Mouse (Mus musculus) liver, embryonic 14.5 days (tissue): ENCODE measurements around the gene 4921504E06Rik. TPM values are rescaled to one million over a fixed set of nuclear protein-coding genes. Genes with fewer than 3 reads are reported as not detected.

Experiments used
- ATAC-seq: fragments of 200-750 bp; cut with Nextera tagmentation; 2 replicates; pipeline ENCODE4 v1.8.0; 2017; ENCODE audit warnings: moderate number of reproducible peaks, mild to moderate bottlenecking, moderate library complexity; ENCODE audit not compliant: insufficient read depth
- DNase-seq, 3 experiments: peaks; one replicate each; pipeline ENCODE4 v3.0.0-alpha.2; 2012 to 2013; ENCODE audit warnings: low read depth in 3 of 3, low spot score in 3 of 3
- H3K27ac ChIP-seq: fragments of 300-500 bp; sonication (generic); 2 replicates; pipeline ENCODE4 v1.5.1; 2014; ENCODE audit warnings: moderate library complexity, mild to moderate bottlenecking, control low read depth, inconsistent platforms
- H3K27me3 ChIP-seq: fragments of 300-500 bp; sonication (generic); 2 replicates; pipeline ENCODE4 v1.6.1; 2014; ENCODE audit warnings: mild to moderate bottlenecking, low read length, moderate library complexity; ENCODE audit not compliant: control insufficient read depth, insufficient read depth
- H3K36me3 ChIP-seq: fragments of 300-500 bp; sonication (generic); replicated peaks from 2 replicates; pipeline ENCODE4 v1.6.1; 2014; ENCODE audit warnings: low read depth; ENCODE audit not compliant: control insufficient read depth, insufficient read depth
- H3K4me1 ChIP-seq, 2 experiments: fragments of 200-500 bp in 1 of 2; fragments of 300-500 bp in 1 of 2; sonication (generic) in 1 of 2; replicated peaks; 2 replicates each; pipeline ENCODE4 v1.6.1; 2012 to 2014; ENCODE audit warnings: antibody characterized with exemption in 1 of 2, inconsistent platforms in 1 of 2, low read length in 1 of 2; ENCODE audit not compliant: control insufficient read depth in 2 of 2, insufficient read depth in 2 of 2
- H3K4me2 ChIP-seq: fragments of 300-500 bp; sonication (generic); 2 replicates; pipeline ENCODE4 v1.6.1; 2014; ENCODE audit warnings: low read depth, mild to moderate bottlenecking, control low read depth, moderate library complexity
- H3K4me3 ChIP-seq, 2 experiments: fragments of 200-500 bp in 1 of 2; fragments of 300-500 bp in 1 of 2; sonication (generic) in 1 of 2; 2 replicates each; pipeline ENCODE4 v1.5.1; 2012 to 2014; ENCODE audit warnings: low read depth in 2 of 2, low read length in 2 of 2, mild to moderate bottlenecking in 2 of 2, control low read depth in 1 of 2, inconsistent platforms in 1 of 2, moderate library complexity in 1 of 2; ENCODE audit not compliant: insufficient read depth in 1 of 2
- H3K9ac ChIP-seq: fragments of 300-500 bp; sonication (generic); replicated peaks from 2 replicates; pipeline ENCODE4 v1.6.1; 2014; ENCODE audit warnings: mild to moderate bottlenecking, control low read depth, moderate library complexity
- H3K9me3 ChIP-seq: fragments of 300-500 bp; sonication (generic); 2 replicates; pipeline ENCODE4 v1.6.1; 2016; ENCODE audit warnings: low read length, mixed read lengths; ENCODE audit not compliant: control insufficient read depth
- CTCF ChIP-seq: IDR thresholded peaks from 2 replicates; pipeline ENCODE4 v1.5.1; 2016; ENCODE audit warnings: antibody characterized with exemption, low read depth, control low read depth
- EP300 ChIP-seq: IDR thresholded peaks from 2 replicates; pipeline ENCODE4 v1.6.1; 2016; ENCODE audit warnings: antibody characterized with exemption, low read depth
- WGBS: fragments of 180-500 bp; shearing (Covaris S2); extraction: QIAGEN DNeasy Blood & Tissue Kit; methylation state at CpG from one replicate; pipeline ENCODE4 v1.1.7; 2014; ENCODE audit not compliant: insufficient replicate concordance; 5-methylcytosine and 5-hydroxymethylcytosine counted together
- polyA plus RNA-seq, 2 experiments: library from polyadenylated mRNA; depleted of rRNA in 1 of 2; stranded (reverse) in 1 of 2; unstranded in 1 of 2; fragments of >200 nt; fragmentation: Nextera tagmentation in 1 of 2; extraction: Ambion mirVana in 1 of 2; gene quantifications; 2 replicates each; pipeline versions ENCODE4 v1.2.1 to v1.2.3; 2012 to 2014

Gene 4921504E06Rik
- polyA plus RNA-seq, 2 experiments = not detected

DNA sequence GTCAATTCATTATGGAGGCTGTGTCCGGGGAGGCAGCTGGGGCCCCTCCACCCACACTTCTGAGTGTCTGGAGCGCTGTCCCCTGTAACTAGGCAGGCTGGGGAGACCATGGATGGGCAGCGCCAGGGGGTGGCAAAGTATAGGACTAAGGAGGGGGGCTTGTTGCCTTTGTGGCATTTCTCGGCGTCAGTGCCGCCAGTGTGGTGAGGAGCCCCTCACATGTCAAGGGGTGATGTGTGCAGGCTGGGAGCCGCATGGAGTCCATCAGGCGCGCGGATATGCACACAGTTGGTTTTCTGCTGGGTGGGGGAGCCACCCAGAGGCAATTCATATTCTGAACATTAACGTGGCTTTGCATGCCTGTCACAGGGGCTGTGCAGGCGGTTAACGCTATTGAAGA lies 35.8 kb downstream of the 4921504E06Rik start:
- Histone ChIP-seq H3K27me3 (no peaks in the 10 kb centered on the region; the same call in 1 of the 2 replicates), H3K9ac (no peak overlapping the region), H3K9me3 (no peaks in the 10 kb centered on the region), H3K36me3 (no peaks in the 10 kb centered on the region), H3K27ac (no peak overlapping the region), H3K4me3 (no peak overlapping the region), H3K4me1 (no peaks in the 10 kb centered on the region), H3K4me2 (no peak overlapping the region)
- TF ChIP-seq EP300 = no peak
- ATAC-seq (no peak), DNase-seq (no peak)
- 43% methylated on average over 13 of the region's 13 CpGs for WGBS

DNA sequence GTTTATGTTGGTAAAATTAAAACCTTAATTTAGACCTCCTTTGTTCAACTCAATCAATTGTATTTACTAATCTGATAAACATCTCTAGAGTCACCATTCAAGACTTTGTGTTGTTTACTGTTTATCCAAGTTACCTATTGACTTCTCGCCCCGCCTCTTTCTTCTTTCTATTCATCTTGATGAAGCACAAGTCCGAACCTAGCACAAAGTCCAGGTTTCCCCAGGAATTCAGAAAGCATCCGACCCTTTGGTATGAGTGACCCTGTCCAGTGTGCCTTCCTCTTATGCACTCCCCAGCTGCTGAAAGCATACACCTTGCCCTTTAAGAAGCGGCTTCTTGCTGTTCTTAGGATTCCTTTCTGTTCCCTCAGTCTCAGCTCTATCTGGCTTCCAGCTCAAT lies 41.3 kb downstream of the 4921504E06Rik start:
- no peaks in the 10 kb centered on the region for H3K4me1 ChIP-seq
- H3K36me3 ChIP-seq = no peaks in the 10 kb centered on the region
- H3K27me3 ChIP-seq = no peaks in the 10 kb centered on the region
- ATAC-seq (no peak), DNase-seq (no peak)
- no peak overlapping the region for H3K9ac ChIP-seq
- TF ChIP-seq EP300 (no peak), CTCF (no peak)
- no peak overlapping the region for H3K4me3 ChIP-seq
- WGBS = 48% methylated on average over 5 of the region's 5 CpGs
- no peak overlapping the region for H3K27ac ChIP-seq
- no peaks in the 10 kb centered on the region for H3K9me3 ChIP-seq
- no peak overlapping the region for H3K4me2 ChIP-seq

DNA sequence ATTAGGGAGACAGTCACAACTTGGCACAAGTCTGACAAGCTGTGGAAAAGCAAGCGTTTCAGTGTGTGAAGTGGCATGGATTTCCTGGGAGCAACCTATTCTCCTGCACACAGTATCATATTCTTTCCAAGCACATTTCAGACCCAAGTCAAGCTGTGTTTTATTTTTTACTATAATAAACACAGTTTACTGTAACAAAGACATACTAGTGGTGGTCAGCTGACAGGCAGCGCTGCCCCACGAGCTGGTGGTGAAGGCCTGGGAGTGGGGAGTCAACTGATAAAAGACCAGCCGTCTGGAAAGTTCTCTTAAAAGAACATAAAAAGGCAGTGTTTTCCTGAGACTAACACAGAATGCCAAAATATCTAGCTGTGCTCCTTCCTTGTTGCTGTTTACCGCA lies 42.7 kb downstream of the 4921504E06Rik start:
- ATAC-seq (no peak), DNase-seq (no peak)
- Histone ChIP-seq H3K9ac (no peak overlapping the region), H3K36me3 (no peaks in the 10 kb centered on the region), H3K4me2 (no peak overlapping the region), H3K27ac (no peak overlapping the region), H3K4me3 (no peak overlapping the region), H3K9me3 (no peaks in the 10 kb centered on the region), H3K4me1 (no peaks in the 10 kb centered on the region), H3K27me3 (no peaks in the 10 kb centered on the region)
- 58% methylated on average over 5 of the region's 5 CpGs for WGBS
- TF ChIP-seq CTCF (no peak), EP300 (no peak)

DNA sequence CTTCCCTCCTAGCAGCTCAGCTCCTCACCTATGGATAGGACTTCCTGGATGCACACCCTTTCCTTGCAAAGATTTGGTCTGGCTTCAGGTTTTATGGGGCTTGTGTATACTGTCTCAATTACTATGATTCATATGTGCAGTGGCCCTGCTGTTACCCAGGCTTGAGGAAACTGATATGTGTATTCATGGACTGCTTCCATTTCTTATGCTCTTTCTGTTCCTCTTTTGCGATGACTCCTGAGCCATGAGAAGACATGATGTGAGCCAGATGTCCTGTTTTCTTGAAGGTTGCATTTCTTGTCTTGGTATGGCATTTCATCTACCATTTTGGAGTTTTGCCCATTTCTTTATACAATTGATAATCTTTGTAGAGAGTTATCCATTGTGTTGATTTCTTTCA lies 48.0 kb downstream of the 4921504E06Rik start:
- no peak overlapping the region for H3K4me2 ChIP-seq
- 61% methylated on average over 1 of the region's 1 CpGs for WGBS
- ATAC-seq (no peak), DNase-seq (no peak)
- H3K36me3 ChIP-seq = no peaks in the 10 kb centered on the region
- H3K27me3 ChIP-seq = no peaks in the 10 kb centered on the region
- no peak overlapping the region for H3K27ac ChIP-seq
- H3K9me3 ChIP-seq = no peaks in the 10 kb centered on the region
- no peaks in the 10 kb centered on the region for H3K4me1 ChIP-seq
- H3K9ac ChIP-seq = no peak overlapping the region
- no peak for TF ChIP-seq EP300
- no peak for TF ChIP-seq CTCF
- H3K4me3 ChIP-seq = no peak overlapping the region

DNA sequence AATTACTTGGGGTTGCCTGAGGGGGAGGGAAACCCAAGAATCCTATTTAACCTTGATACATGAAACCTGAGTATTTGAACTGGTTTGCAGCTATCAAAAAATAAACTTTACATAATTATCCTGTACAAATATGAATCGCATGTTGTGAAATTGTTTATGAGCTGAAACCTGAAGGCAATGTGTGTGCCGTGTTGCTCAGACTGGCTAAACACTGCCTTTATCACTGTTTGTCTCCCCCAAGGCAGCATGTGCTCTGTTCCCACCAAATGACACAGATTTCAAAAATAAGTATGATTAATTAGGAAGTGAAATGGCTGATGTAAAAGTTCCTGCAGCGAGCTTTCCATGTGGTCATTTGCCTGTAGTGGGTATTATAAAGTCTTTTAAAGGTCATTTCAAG lies 63.5 kb downstream of the 4921504E06Rik start:
- H3K9ac ChIP-seq = no peak overlapping the region
- H3K9me3 ChIP-seq = no peaks in the 10 kb centered on the region
- no peak for TF ChIP-seq EP300
- TF ChIP-seq CTCF = no peak
- no peaks in the 10 kb centered on the region for H3K4me1 ChIP-seq
- H3K4me2 ChIP-seq = no peak overlapping the region
- no peaks in the 10 kb centered on the region for H3K36me3 ChIP-seq
- H3K4me3 ChIP-seq = no peak overlapping the region
- no peak overlapping the region for H3K27ac ChIP-seq
- ATAC-seq = no peak
- DNase-seq = no peak
- 59% methylated on average over 3 of the region's 3 CpGs for WGBS
- H3K27me3 ChIP-seq = no peaks in the 10 kb centered on the region
